Comparison of ENCODE assay signal across 17 mouse cellular contexts in genomic region chr2:163691846-163692605, GRCm38 (mm10). TPM values are rescaled to one million over a fixed set of nuclear protein-coding genes. Genes with fewer than 3 reads are reported as not detected.
DNase-seq lines count a peak whose midpoint lies in the region; ATAC-seq and TF ChIP-seq lines count a peak whose summit lies in the region.
"Had no signal": no experiment of that assay in that cellular context is flagged by ENCODE, and none has a peak within 500 bp of the region (broad histone marks: within the 10 kb centered on the region; RNA-seq: fewer than 3 reads in every experiment).

No protein-coding gene starts in this region.

- peaks cover 58 to 83% of the 10 kb centered on the region in 2 experiments for H3K4me1 ChIP-seq in heart, embryonic 14.5 days (ENCODE audit: control insufficient read depth in 2 of 2, insufficient read depth in 2 of 2, low read length in 2 of 2)
- H3K4me1 ChIP-seq in lung, postnatal 0 days (ENCODE audit: insufficient read depth, low read depth, low read length), result peaks cover 22% of the 10 kb centered on the region; the same call in 1 of the 2 replicates
- peaks cover 87% of the 10 kb centered on the region for H3K4me1 ChIP-seq in liver, embryonic 11.5 days (replicated peaks; ENCODE audit: control insufficient read depth, insufficient read depth, low read length)
- peaks cover 6% of the 10 kb centered on the region; the same call in 1 of the 2 replicates for H3K4me1 ChIP-seq in stomach, postnatal 0 days (replicated peaks; ENCODE audit: control insufficient read depth, insufficient read depth)

- intact Hi-C loops in heart, postnatal 25 days (cut with DNase I), result loop anchor here (2.0 kb wide), 1 partner anchor 17 kb away; no protein-coding TSS in a partner anchor

- peak; percentile 76 for TF ChIP-seq EP300 in lung, postnatal 0 days (IDR thresholded peaks at IDR 0.05)
- no peak for TF ChIP-seq EP300 in stomach, postnatal 0 days (optimal IDR thresholded peaks at IDR 0.05)

- no peaks in the 10 kb centered on the region for H3K36me3 ChIP-seq in heart, embryonic 14.5 days (ENCODE audit: control insufficient read depth, insufficient read depth, low read length)
- no peaks in the 10 kb centered on the region for H3K36me3 ChIP-seq in lung, postnatal 0 days (ENCODE audit: insufficient read depth, low read length)
- no peaks in the 10 kb centered on the region for H3K36me3 ChIP-seq in liver, embryonic 11.5 days (ENCODE audit: control insufficient read depth, insufficient read depth, low read length)
- no peaks in the 10 kb centered on the region for H3K36me3 ChIP-seq in stomach, postnatal 0 days (ENCODE audit: control insufficient read depth, insufficient read depth, low read length)
- H3K36me3 ChIP-seq: hindbrain, embryonic 12.5 days; intestine, embryonic 15.5 days; limb, embryonic 10.5 days; lung, embryonic 15.5 days had no signal

- H3K9me3 ChIP-seq in heart, embryonic 14.5 days (ENCODE audit: control insufficient read depth, low read length), result no peaks in the 10 kb centered on the region
- no peaks in the 10 kb centered on the region for H3K9me3 ChIP-seq in lung, postnatal 0 days (ENCODE audit: low read length)
- no peaks in the 10 kb centered on the region for H3K9me3 ChIP-seq in liver, embryonic 11.5 days (ENCODE audit: control insufficient read depth, low read length)
- no peaks in the 10 kb centered on the region for H3K9me3 ChIP-seq in stomach, postnatal 0 days (ENCODE audit: control insufficient read depth, low read length)
- H3K9me3 ChIP-seq: forebrain, embryonic 13.5 days; hindbrain, embryonic 12.5 days; intestine, embryonic 15.5 days; limb, embryonic 10.5 days; lung, embryonic 15.5 days had no signal

- no peak overlapping the region for H3K4me3 ChIP-seq in heart, embryonic 14.5 days (ENCODE audit: control insufficient read depth in 1 of 2, insufficient read depth in 1 of 2, low read depth in 1 of 2, low read length in 2 of 2)
- H3K4me3 ChIP-seq in lung, postnatal 0 days (ENCODE audit: low read depth, low read length), result no peak overlapping the region
- peak overlapping the region; percentile 23 for H3K4me3 ChIP-seq in liver, embryonic 11.5 days (ENCODE audit: low read depth, low read length)
- no peak overlapping the region for H3K4me3 ChIP-seq in stomach, postnatal 0 days (ENCODE audit: low read depth, low read length)
- H3K4me3 ChIP-seq: forebrain, embryonic 13.5 days; hindbrain, embryonic 12.5 days; intestine, embryonic 15.5 days; limb, embryonic 10.5 days; lung, embryonic 15.5 days had no signal

- H3K4me2 ChIP-seq in heart, embryonic 14.5 days (ENCODE audit: low read length), result no peak overlapping the region
- no peak overlapping the region for H3K4me2 ChIP-seq in lung, postnatal 0 days (replicated peaks; ENCODE audit: low read depth, low read length)
- H3K4me2 ChIP-seq in liver, embryonic 11.5 days, result peak overlapping the region; percentile 53
- H3K4me2 ChIP-seq in stomach, postnatal 0 days (replicated peaks; ENCODE audit: low read depth), result no peak overlapping the region
- H3K4me2 ChIP-seq: forebrain, embryonic 13.5 days; hindbrain, embryonic 12.5 days; intestine, embryonic 15.5 days; lung, embryonic 15.5 days had no signal

- ATAC-seq in heart, embryonic 14.5 days (ENCODE audit: insufficient number of reproducible peaks, insufficient read depth, low FRiP score, low read depth), result no peak
- ATAC-seq in lung, postnatal 0 days, result peak; percentile 65
- peak; percentile 64 for ATAC-seq in liver, embryonic 11.5 days (replicated peaks; ENCODE audit: low FRiP score)
- peak; percentile 36; the same call in 1 of the 2 replicates for ATAC-seq in stomach, postnatal 0 days (ENCODE audit: low FRiP score, low TSS enrichment)
- ATAC-seq: forebrain, embryonic 13.5 days; intestine, embryonic 15.5 days had no signal

- peak overlapping the region; percentile 27 to 56; a peak in 2 of 4 replicates for H3K27ac ChIP-seq in heart, embryonic 14.5 days (replicated peaks in 1 of 2; ENCODE audit: control insufficient read depth in 1 of 2, insufficient read depth in 1 of 2, low read depth in 2 of 2, low read length in 2 of 2)
- H3K27ac ChIP-seq in lung, postnatal 0 days (ENCODE audit: low read length), result no peak overlapping the region
- peak overlapping the region; percentile 77 for H3K27ac ChIP-seq in liver, embryonic 11.5 days (ENCODE audit: low read depth, low read length)
- H3K27ac ChIP-seq in stomach, postnatal 0 days (replicated peaks), result 0 out of 2 replicates have a peak overlapping the region, but pooled peaks have one; percentile 30
- H3K27ac ChIP-seq: forebrain, embryonic 13.5 days; limb, embryonic 10.5 days had no signal

- 65% methylated on average over 6 of the region's 6 CpGs for WGBS in heart, embryonic 14.5 days
- WGBS in lung, postnatal 0 days, result 64% methylated on average over 6 of the region's 6 CpGs
- 64% methylated on average over 6 of the region's 6 CpGs for WGBS in liver, embryonic 11.5 days
- 68% methylated on average over 6 of the region's 6 CpGs for WGBS in stomach, postnatal 0 days

- no peak for DNase-seq in heart, postnatal 25 days (ENCODE audit: low spot score)
- peak; percentile 72 for DNase-seq in lung, postnatal 0 days (ENCODE audit: low spot score)
- DNase-seq in lung, postnatal 36 days, result no peak
- DNase-seq in liver, embryonic 11.5 days (ENCODE audit: low spot score), result no peak
- DNase-seq in stomach, postnatal 0 days (ENCODE audit: low spot score), result no peak
- DNase-seq in thymus, postnatal 0 days (ENCODE audit: low spot score), result no peak
- DNase-seq in layer of hippocampus, postnatal 14 days (ENCODE audit: low spot score in 2 of 2), result no peak
- DNase-seq: cerebellum, adult 11 months; cerebellum, postnatal 36 days; right cerebral cortex, postnatal 14 days; thymus, adult 18-20 months had no signal

- H3K9ac ChIP-seq in heart, embryonic 14.5 days (ENCODE audit: low read length), result no peak overlapping the region
- H3K9ac ChIP-seq in lung, postnatal 0 days (replicated peaks; ENCODE audit: low read depth), result no peak overlapping the region
- 0 out of 2 replicates have a peak overlapping the region, but pooled peaks have one; percentile 31 for H3K9ac ChIP-seq in liver, embryonic 11.5 days (ENCODE audit: low read depth, low read length)
- no peak overlapping the region for H3K9ac ChIP-seq in stomach, postnatal 0 days (ENCODE audit: low read length)
- H3K9ac ChIP-seq: forebrain, embryonic 13.5 days; hindbrain, embryonic 12.5 days; intestine, embryonic 15.5 days; lung, embryonic 15.5 days had no signal

- H3K27me3 ChIP-seq in heart, embryonic 14.5 days (ENCODE audit: control insufficient read depth, insufficient read depth, low read length), result no peaks in the 10 kb centered on the region
- H3K27me3 ChIP-seq in lung, postnatal 0 days (replicated peaks; ENCODE audit: insufficient read depth, low read length), result no peaks in the 10 kb centered on the region
- H3K27me3 ChIP-seq in liver, embryonic 11.5 days (replicated peaks; ENCODE audit: control insufficient read depth, insufficient read depth, low read length), result no peaks in the 10 kb centered on the region
- no peaks in the 10 kb centered on the region for H3K27me3 ChIP-seq in stomach, postnatal 0 days (ENCODE audit: control insufficient read depth, insufficient read depth, low read length)
- H3K27me3 ChIP-seq: forebrain, embryonic 13.5 days; hindbrain, embryonic 12.5 days; intestine, embryonic 15.5 days; lung, embryonic 15.5 days had no signal

- TF ChIP-seq CTCF in lung, postnatal 0 days (IDR thresholded peaks at IDR 0.05), result no peak
- TF ChIP-seq CTCF in stomach, postnatal 0 days (IDR thresholded peaks at IDR 0.05; ENCODE audit: low read depth), result no peak

RNA-seq across cellular contexts. Expression of gene Pkig, which starts 33.8 kb away (rescaled TPM):
- polyA plus RNA-seq in heart, embryonic 14.5 days (2014; fragmentation: Nextera tagmentation; extraction: Ambion mirVana), result 324 and 359 TPM in 2 replicates
- total RNA-seq in heart, postnatal 25 days (2021), result 100 to 1,000 TPM; 211 to 235 TPM
- polyA plus RNA-seq in lung, postnatal 0 days (2015; fragmentation: Nextera tagmentation; extraction: Ambion mirVana), result 95.2 and 106 TPM in 2 replicates
- polyA plus RNA-seq in liver, embryonic 11.5 days (2014; fragmentation: Nextera tagmentation; extraction: Ambion mirVana), result 178 and 186 TPM in 2 replicates
- 60.9 and 66.3 TPM in 2 replicates for polyA plus RNA-seq in stomach, postnatal 0 days (2015; fragmentation: Nextera tagmentation; extraction: Ambion mirVana)
- polyA plus RNA-seq in thymus, postnatal 0 days (2015; fragmentation: Nextera tagmentation; extraction: Ambion mirVana), result 63.5 and 66.1 TPM in 2 replicates
- total RNA-seq in layer of hippocampus, postnatal 14 days (2021), result 10 to 100 TPM; 70.9 to 71.8 TPM

RNA-seq across cellular contexts. Expression of gene Serinc3, which starts 47.1 kb away (rescaled TPM):
- polyA plus RNA-seq in heart, embryonic 14.5 days (2014; fragmentation: Nextera tagmentation; extraction: Ambion mirVana), result 76.5 and 79.0 TPM in 2 replicates
- total RNA-seq in heart, postnatal 25 days (2021), result 100 to 1,000 TPM; 291 to 357 TPM
- polyA plus RNA-seq in lung, postnatal 0 days (2015; fragmentation: Nextera tagmentation; extraction: Ambion mirVana), result 96.7 and 106 TPM in 2 replicates
- polyA plus RNA-seq in liver, embryonic 11.5 days (2014; fragmentation: Nextera tagmentation; extraction: Ambion mirVana), result 116 TPM in 2 replicates
- polyA plus RNA-seq in stomach, postnatal 0 days (2015; fragmentation: Nextera tagmentation; extraction: Ambion mirVana), result 35.8 and 36.4 TPM in 2 replicates
- 74.1 and 74.4 TPM in 2 replicates for polyA plus RNA-seq in thymus, postnatal 0 days (2015; fragmentation: Nextera tagmentation; extraction: Ambion mirVana)
- total RNA-seq in layer of hippocampus, postnatal 14 days (2021), result 100 to 1,000 TPM; 209 to 218 TPM

RNA-seq across cellular contexts. Expression of gene Ada, which starts 58.0 kb away (rescaled TPM):
- 2.3 and 4.0 TPM in 2 replicates for polyA plus RNA-seq in heart, embryonic 14.5 days (2014; fragmentation: Nextera tagmentation; extraction: Ambion mirVana)
- under 1 TPM; 0.39 to 0.68 TPM for total RNA-seq in heart, postnatal 25 days (2021)
- polyA plus RNA-seq in lung, postnatal 0 days (2015; fragmentation: Nextera tagmentation; extraction: Ambion mirVana), result 3.2 and 3.6 TPM in 2 replicates
- 10.2 and 11.3 TPM in 2 replicates for polyA plus RNA-seq in liver, embryonic 11.5 days (2014; fragmentation: Nextera tagmentation; extraction: Ambion mirVana)
- 9.7 and 13.6 TPM in 2 replicates for polyA plus RNA-seq in stomach, postnatal 0 days (2015; fragmentation: Nextera tagmentation; extraction: Ambion mirVana)
- 73.2 and 83.0 TPM in 2 replicates for polyA plus RNA-seq in thymus, postnatal 0 days (2015; fragmentation: Nextera tagmentation; extraction: Ambion mirVana)
- total RNA-seq in layer of hippocampus, postnatal 14 days (2021), result 1 to 10 TPM; 1.5 to 1.6 TPM
